Mouse (Mus musculus) c-Kit-positive CD71-positive TER-119-negative erythroid progenitor cells, embryonic 14.5 days (primary cell): ENCODE measurements around the gene Crisp1.

Experiments
- DNase-seq: peaks from one replicate; pipeline ENCODE4 v3.0.0-alpha.2; 2013; ENCODE audit warnings: low read depth

Gene Crisp1

DNA sequence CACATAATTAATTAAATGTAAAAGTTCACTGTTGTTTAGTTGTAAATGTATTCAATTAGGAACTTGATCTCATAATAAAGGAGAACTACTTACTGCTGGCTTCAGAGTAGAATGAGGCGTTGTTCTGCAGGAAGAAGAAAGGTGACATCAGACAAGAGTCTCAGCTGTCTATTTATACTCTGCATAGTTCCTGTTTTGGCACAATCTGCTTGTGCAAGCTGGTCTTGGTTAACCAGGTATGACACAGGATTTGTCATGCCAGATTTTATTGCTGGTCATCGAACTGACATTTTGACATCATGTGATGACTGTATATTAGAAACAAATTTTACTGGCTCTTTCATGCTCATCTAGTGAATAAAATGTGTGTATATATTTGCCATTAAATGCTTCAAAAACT lies at the start of gene Crisp1:
Crisp1 (minus strand) TSS at position 146 of the 400 bp plus-strand sequence.
- DNase-seq: no peak

DNA sequence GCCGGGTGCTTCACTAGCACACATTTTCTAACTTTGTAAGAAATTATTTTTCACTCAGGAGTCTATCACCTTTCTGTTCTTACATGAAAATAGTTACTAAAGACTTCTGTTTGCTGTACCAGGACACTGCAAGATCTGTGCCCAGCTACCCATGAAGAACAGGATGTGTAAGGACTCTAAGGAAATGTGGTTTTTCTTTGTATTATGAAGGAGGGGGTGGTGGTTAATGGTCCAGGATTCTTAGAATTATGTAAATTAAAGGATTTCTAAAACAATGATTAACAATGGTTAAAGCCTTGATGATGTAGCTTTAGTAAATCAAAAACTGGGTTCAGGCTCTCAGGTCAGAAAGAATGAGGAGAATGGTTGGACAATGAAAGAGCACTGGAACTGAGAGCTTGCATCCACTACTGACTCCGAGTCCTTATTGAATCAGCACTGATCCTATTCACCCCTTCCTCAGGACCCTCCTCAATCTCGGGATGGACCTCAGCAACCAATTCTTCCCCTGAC lies 23.5 kb upstream of the Crisp1 start:
- no peak for DNase-seq

DNA sequence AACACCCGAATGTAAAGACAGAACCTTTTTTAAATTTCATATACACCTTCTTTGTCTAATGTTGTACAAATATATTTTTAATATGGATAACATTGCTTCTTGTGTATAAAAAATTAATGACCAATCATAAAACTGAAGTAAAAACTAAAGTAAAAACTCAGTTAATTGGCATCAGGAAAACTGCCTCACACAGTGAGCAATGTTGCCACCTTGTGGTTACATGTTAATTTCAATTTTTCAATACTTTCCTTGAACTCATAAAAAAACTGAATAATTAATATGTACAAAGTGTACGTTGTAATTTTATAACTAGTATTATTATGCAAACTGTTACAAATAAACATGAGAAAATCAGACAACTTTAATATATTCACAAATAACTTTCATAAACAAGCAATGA lies 33.6 kb downstream of the Crisp1 start:
- no peak for DNase-seq

- DNase-seq: no peak
Measured at GRCm38 (mm10) chr17:40275519-40275918, 43.5 kb downstream of the Crisp1 start.

DNA sequence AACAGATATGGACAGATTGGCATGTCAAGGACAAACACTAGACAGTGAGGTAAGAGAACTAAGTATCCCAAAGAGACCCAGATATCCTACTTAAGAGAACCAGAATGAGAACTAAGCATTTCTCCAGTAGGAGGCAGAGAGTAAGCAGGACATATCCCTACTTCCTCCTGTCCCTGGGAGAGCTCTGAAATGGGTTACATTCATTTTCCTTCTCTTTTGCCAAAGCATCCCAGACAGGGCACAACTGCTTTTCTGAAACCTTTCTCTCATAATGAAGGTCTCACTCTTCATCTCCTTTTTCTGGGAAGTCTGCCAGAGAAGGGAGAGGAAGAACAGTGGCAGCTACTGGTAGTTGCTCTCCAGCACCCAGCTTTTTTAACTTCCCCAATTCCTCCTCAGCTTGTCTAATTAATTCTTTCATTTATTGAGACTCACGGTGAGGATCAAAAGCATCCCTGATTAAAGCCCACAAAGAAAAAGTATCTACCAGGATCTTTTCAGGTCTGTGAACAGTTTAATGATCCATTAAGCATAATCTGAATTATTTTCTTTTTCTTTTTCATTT lies 44.0 kb downstream of the Crisp1 start:
- no peak for DNase-seq

GRCm38 (mm10) chr17:40252487-40252886 lies 66.5 kb downstream of the Crisp1 start:
- DNase-seq: no peak
